Mouse (Mus musculus): ENCODE measurements around the gene Slc30a1.

DNA sequence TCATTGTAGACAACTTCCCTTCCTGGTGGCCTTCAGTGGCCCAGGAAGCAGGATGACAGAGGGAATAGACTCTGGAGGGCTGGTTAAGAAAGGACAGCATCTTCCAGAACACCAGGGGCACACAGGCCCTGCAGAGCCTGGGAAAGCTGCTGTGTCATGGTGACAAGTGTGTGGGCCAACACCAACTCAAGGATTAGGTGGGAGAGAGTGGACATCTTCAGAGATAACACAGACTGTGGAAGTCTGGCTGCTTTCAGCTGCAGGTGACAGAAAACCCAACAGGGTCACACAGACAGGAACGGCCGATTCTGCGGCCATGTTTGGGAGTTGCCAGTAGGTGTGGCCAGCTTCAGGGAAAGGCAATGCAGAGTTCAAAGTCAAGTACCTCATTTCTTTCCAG lies 26.3 kb upstream of the Slc30a1 start:
- TF ChIP-seq CTCF (IDR thresholded peaks at IDR 0.05; ENCODE audit: control insufficient read depth, insufficient read depth, insufficient read length) (no peak), MYOD1 (IDR thresholded peaks at IDR 0.05; ENCODE audit: control insufficient read depth, insufficient read length, low read depth) (no peak)
